Mouse (Mus musculus) liver, adult 2 months (tissue): Measurements from ENCODE around the gene Pbrm1. TPM values are rescaled to one million over a fixed set of nuclear protein-coding genes. Genes with fewer than 3 reads are reported as not detected.

Experiments
- DNase-seq: peaks from one replicate; pipeline ENCODE4 v3.0.0-alpha.2; 2011; ENCODE audit warnings: low read depth, low spot score; ENCODE audit errors: extremely low read depth
- H3K27ac ChIP-seq: fragments of 200-500 bp; replicated peaks from 2 replicates; pipeline ENCODE4 v1.5.1; 2012; ENCODE audit warnings: low read depth, mild to moderate bottlenecking, control low read depth, inconsistent platforms, low read length; ENCODE audit not compliant: insufficient read depth
- H3K27me3 ChIP-seq: fragments of 200-500 bp; 2 replicates; pipeline ENCODE4 v1.6.1; 2012; ENCODE audit warnings: mild to moderate bottlenecking, moderate library complexity, low read length, inconsistent platforms; ENCODE audit not compliant: control insufficient read depth, insufficient read depth
- H3K36me3 ChIP-seq: fragments of 200-500 bp; 2 replicates; pipeline ENCODE4 v1.6.1; 2012; ENCODE audit warnings: low read length, inconsistent platforms; ENCODE audit not compliant: control insufficient read depth, insufficient read depth
- H3K4me1 ChIP-seq: fragments of 200-500 bp; 2 replicates; pipeline ENCODE4 v1.6.1; 2011; ENCODE audit warnings: low read length; ENCODE audit not compliant: control insufficient read depth, insufficient read depth
- H3K4me3 ChIP-seq: fragments of 200-500 bp; 2 replicates; pipeline ENCODE4 v1.5.1; 2011; ENCODE audit warnings: low read depth, mild to moderate bottlenecking, control low read depth, low read length, moderate library complexity; ENCODE audit not compliant: insufficient read depth
- H3K79me2 ChIP-seq: fragments of 200-500 bp; 2 replicates; pipeline ENCODE4 v1.6.1; 2012; ENCODE audit warnings: inconsistent platforms, mild to moderate bottlenecking, low read length, moderate library complexity; ENCODE audit not compliant: control insufficient read depth, insufficient read depth
- H3K9ac ChIP-seq: fragments of 200-500 bp; 2 replicates; pipeline ENCODE4 v1.6.1; 2012; ENCODE audit warnings: low read depth, mild to moderate bottlenecking, control low read depth, inconsistent platforms, low read length
- CTCF ChIP-seq: fragments of 200-500 bp; IDR thresholded peaks from 2 replicates; pipeline ENCODE4 v1.5.1; 2011; ENCODE audit warnings: low read depth, low read length, control low read depth
- POLR2A ChIP-seq: fragments of 200-500 bp; IDR thresholded peaks from 2 replicates; pipeline ENCODE4 v1.6.1; 2011; ENCODE audit warnings: low read length, control low read depth; ENCODE audit not compliant: insufficient read depth; ENCODE audit errors: extremely low read depth
- WGBS: fragments of 180-500 bp; shearing (Covaris S2); methylation state at CpG from one replicate; pipeline ENCODE4 v1.1.7; 2018; 5-methylcytosine and 5-hydroxymethylcytosine counted together
- polyA plus RNA-seq: library from polyadenylated mRNA; depleted of rRNA; stranded (reverse); fragments of >200 nt; gene quantifications from 2 replicates; pipeline ENCODE4 v1.2.3, GENCODE M21; 2012; rRNA removed
- total RNA-seq: library from RNA; depleted of rRNA; stranded (reverse); fragments of >200 nt; gene quantifications from 2 replicates; pipeline ENCODE4 v1.2.3, GENCODE M21; 2014; rRNA removed

Gene Pbrm1
- 26.3 and 28.7 TPM in 2 replicates for total RNA-seq
- polyA plus RNA-seq, result 6.1 and 6.3 TPM in 2 replicates

DNA sequence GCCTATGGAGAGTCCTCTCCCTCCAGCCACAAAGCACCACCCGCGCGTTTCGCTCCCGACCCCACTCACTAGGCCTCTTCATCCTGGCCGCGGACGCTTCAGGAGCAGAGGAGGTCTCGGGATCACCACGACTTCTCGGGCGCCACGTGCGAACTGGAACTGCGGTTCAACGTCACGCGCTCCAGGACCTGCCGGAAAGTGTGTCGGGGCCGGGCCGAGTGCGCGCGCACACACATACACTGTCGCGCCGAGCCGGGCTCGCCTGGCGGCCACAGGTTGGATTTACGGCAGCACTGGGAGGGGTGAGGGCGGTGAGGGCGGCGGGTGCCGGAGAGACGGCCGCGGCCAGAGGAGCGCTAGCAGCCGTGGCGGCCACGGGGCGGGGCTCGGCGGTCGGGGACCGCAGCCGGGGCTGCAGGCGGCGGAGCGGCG lies at the start of gene Pbrm1, which contains the start of gene Gnl3:
Pbrm1 (plus strand) TSS at position 279 of the 432 bp plus-strand sequence.
Gnl3 (minus strand) TSS at position 293 of the 432 bp plus-strand sequence.
- TF ChIP-seq POLR2A, result peak; percentile 59; the same call in 1 of the 2 replicates
- TF ChIP-seq CTCF, result no peak
- Histone ChIP-seq H3K4me1 (peaks cover 15% of the 10 kb centered on the region), H3K9ac (peak within 1 kb of the TSS; percentile 95), H3K27me3 (no peaks in the 10 kb centered on the region), H3K79me2 (peaks cover 6% of the 10 kb centered on the region; the same call in 1 of the 2 replicates), H3K4me3 (peak within 1 kb of the TSS; percentile 93), H3K36me3 (peaks cover 37% of the 10 kb centered on the region), H3K27ac (peak within 1 kb of the TSS; percentile 94)
- DNase-seq, result peak; percentile 83
- WGBS, result under 1% methylated on average over 48 of the region's 53 CpGs

DNA sequence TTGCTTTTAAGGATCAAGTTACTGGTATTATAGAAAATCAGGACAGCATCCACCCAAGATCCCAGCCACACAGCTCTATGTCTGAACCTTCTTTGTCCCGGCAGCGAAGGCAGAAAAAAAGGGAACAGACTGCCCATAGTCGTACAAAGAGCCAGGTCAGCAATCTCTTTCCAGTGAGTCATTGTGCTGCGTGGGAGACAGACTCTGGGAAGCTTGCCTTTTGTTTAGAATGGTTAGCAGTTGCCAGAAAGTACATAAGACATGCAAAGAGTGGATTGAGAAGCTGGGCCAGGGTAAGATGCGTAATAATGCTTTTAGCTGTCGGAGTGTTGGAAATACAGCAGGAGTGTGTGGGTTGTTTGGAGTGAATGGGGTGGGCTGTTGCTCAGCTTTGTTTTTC lies 44.7 kb upstream of the Pbrm1 start:
- TF ChIP-seq CTCF (no peak), POLR2A (no peak)
- Histone ChIP-seq H3K27me3 (no peaks in the 10 kb centered on the region), H3K9ac (no peak overlapping the region), H3K4me1 (no peaks in the 10 kb centered on the region), H3K27ac (no peak overlapping the region), H3K79me2 (no peaks in the 10 kb centered on the region), H3K4me3 (no peak overlapping the region), H3K36me3 (peaks cover 20% of the 10 kb centered on the region)
- peak; percentile 19 for DNase-seq
- 38% methylated on average over 6 of the region's 6 CpGs for WGBS

DNA sequence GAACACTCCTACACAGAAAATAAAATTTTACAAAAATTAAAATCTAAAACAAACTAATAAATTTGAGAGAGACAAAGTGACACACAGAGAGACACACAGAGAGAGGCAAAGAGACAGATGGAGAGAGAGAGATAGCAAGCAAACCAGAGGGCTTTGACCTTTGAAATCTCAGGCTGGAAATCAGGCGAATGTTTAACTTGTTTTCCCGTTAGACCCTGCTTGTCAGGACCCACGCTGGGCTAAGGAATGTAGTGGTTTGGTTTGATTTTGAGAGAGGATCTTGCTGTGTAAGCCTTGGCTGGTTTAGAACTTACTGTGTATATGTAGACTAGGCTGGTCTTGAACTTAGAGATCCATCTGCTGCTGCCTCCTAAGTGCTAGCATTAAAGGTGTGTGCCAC lies 42.7 kb upstream of the Pbrm1 start:
- no peak overlapping the region for H3K27ac ChIP-seq
- H3K4me1 ChIP-seq, result no peaks in the 10 kb centered on the region
- 26% methylated on average over 3 of the region's 3 CpGs for WGBS
- H3K79me2 ChIP-seq, result no peaks in the 10 kb centered on the region
- no peak overlapping the region for H3K4me3 ChIP-seq
- peaks cover 14% of the 10 kb centered on the region for H3K36me3 ChIP-seq
- H3K27me3 ChIP-seq, result no peaks in the 10 kb centered on the region
- DNase-seq, result no peak
- H3K9ac ChIP-seq, result no peak overlapping the region
- TF ChIP-seq CTCF, result no peak
- no peak for TF ChIP-seq POLR2A

DNA sequence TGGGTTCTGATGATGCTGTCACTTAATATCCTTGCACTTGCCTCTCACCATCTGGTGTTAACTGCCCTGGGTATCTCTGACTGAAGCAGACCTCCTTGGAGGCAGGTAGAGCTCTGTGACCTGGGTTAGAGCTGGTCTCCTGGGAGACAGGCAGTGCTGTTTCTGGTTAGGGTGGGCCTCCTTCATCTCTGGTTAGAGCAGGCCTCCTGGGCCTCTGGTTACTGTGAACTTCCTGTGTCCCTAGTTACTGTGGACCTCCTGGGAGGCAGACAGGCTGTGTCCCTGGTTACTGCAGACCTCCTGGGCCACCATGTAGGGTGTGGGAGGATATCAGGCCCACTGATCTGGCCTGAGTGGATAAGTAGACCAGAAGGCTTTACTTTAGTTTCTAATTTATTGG lies 22.5 kb upstream of the Pbrm1 start:
- DNase-seq, result no peak
- Histone ChIP-seq H3K27ac (no peak overlapping the region), H3K4me3 (no peak overlapping the region), H3K79me2 (peaks cover 3% of the 10 kb centered on the region; the same call in 1 of the 2 replicates), H3K4me1 (no peaks in the 10 kb centered on the region), H3K9ac (no peak overlapping the region), H3K36me3 (peaks cover 3% of the 10 kb centered on the region; the same call in 1 of the 2 replicates), H3K27me3 (no peaks in the 10 kb centered on the region)
- TF ChIP-seq POLR2A (no peak), CTCF (no peak)

DNA sequence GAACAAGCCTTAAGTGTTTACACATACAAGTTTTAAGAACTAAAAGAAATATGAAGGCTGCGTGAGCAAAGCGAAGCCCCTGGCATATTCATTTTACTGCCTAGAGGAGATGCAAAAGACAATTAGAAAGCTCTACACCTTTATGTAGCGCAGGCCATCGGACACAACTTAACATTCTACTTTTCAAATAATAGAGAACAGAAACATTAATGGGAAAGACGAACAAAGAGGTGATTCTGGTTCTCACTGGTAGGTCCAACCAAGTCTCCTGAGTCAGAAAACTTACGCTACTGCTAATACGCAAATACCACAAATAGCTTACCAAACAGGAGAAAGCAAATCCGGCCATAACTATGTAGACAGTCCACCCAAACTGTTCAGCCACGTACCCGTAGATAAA lies 18.6 kb upstream of the Pbrm1 start:
- 32% methylated on average over 10 of the region's 10 CpGs for WGBS
- Histone ChIP-seq H3K36me3 (peaks cover 3% of the 10 kb centered on the region; the same call in 1 of the 2 replicates), H3K9ac (peak overlapping the region; percentile 95), H3K4me3 (peak overlapping the region; percentile 99; the same call in 1 of the 2 replicates), H3K27ac (no peak overlapping the region), H3K27me3 (no peaks in the 10 kb centered on the region), H3K79me2 (peaks cover 3% of the 10 kb centered on the region; the same call in 1 of the 2 replicates), H3K4me1 (no peaks in the 10 kb centered on the region; the same call in 1 of the 2 replicates)
- DNase-seq, result no peak
- no peak for TF ChIP-seq CTCF
- TF ChIP-seq POLR2A, result no peak

DNA sequence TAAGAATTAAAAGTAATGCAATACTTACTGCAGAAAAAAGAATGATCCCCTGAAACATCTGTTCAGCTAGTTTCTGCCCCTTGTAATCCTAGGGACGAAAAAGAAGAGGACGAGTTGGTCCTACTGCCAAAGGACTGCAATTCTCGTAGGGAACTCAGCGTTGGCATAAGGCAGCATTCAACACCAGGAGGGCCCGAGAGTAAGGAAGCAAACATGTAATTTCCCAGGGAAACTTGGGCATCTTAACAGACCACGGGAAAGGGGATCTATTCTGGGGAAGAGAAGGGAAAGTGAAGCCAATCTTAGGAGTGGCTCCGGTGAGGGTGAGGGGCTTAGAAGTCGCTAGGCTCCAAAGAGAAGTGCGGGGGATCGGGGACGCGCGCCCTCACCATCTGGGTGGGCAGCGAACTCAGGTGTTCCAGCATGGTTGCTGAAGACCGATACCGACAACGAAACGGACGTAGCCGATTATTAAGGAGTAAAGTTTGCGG lies 18.1 kb upstream of the Pbrm1 start:
- no peaks in the 10 kb centered on the region for H3K27me3 ChIP-seq
- peak overlapping the region; percentile 99 for H3K4me3 ChIP-seq
- H3K36me3 ChIP-seq, result peaks cover 3% of the 10 kb centered on the region; the same call in 1 of the 2 replicates
- peak overlapping the region; percentile 89 for H3K27ac ChIP-seq
- peak overlapping the region; percentile 95 for H3K9ac ChIP-seq
- peak; percentile 36 for DNase-seq
- H3K4me1 ChIP-seq, result no peaks in the 10 kb centered on the region; the same call in 1 of the 2 replicates
- under 1% methylated on average over 21 of the region's 21 CpGs for WGBS
- TF ChIP-seq CTCF (no peak), POLR2A (no peak)
- peaks cover 3% of the 10 kb centered on the region; the same call in 1 of the 2 replicates for H3K79me2 ChIP-seq
